Mouse (Mus musculus) kidney, adult 2 months (tissue): Measurements from ENCODE around the gene Ptgr2.

Experiments used
- CTCF ChIP-seq: fragments of 200-500 bp; conservative IDR thresholded peaks from 2 replicates; pipeline ENCODE4 v1.5.1; 2011; ENCODE audit warnings: low read depth, mild to moderate bottlenecking, control low read depth, low read length, moderate library complexity, mixed read lengths; ENCODE audit not compliant: insufficient read depth, insufficient read length
- POLR2A ChIP-seq: fragments of 200-500 bp; IDR thresholded peaks from one replicate; pipeline ENCODE4 v1.6.1; 2011; ENCODE audit warnings: low read depth, low read length, control low read depth

DNA sequence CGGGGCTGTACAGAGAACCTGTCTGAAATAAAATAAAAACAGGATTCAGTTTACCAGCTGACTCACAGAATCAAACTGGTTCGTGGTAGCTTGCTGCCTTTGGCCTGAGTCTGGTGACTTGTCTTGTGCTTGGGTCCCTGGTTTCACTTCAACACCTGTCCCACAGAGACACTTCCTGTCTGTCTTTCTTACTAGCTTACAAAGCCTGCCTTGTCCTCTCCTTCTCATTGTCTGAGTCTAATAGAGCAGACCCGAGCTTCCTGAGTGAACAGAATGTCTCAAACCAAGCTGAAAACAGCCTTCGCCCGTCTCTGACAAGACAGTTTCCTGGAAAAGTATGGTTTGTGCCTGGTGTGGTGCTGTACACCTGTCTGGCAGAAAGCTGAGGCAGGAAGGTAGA, 39.3 kb upstream of the Ptgr2 start:
- TF ChIP-seq POLR2A (no peak), CTCF (no peak)
